Mouse (Mus musculus) cerebellum, adult 2 months (tissue): ENCODE measurements around the gene Ccr7.

Experiments used
- CTCF ChIP-seq: fragments of 200-500 bp; IDR thresholded peaks from 2 replicates; pipeline ENCODE4 v1.5.1; 2011; ENCODE audit warnings: low read depth, mild to moderate bottlenecking, control low read depth, low read length, moderate library complexity, borderline replicate concordance; ENCODE audit not compliant: insufficient read depth
- POLR2A ChIP-seq: fragments of 200-500 bp; IDR thresholded peaks from 2 replicates; pipeline ENCODE4 v1.6.1; 2011; ENCODE audit warnings: low read length, control low read depth, borderline replicate concordance; ENCODE audit not compliant: insufficient read depth

- no peak for TF ChIP-seq CTCF
- no peak for TF ChIP-seq POLR2A
Observed at GRCm38 (mm10) chr11:99154987-99155641, at the start of gene Ccr7.
